Mouse (Mus musculus): ENCODE results near the gene Slfn2.

Gene Slfn2

GRCm38 (mm10) chr11:83077714-83078422, 13.0 kb downstream of the Slfn2 start:
- no peak for DNase-seq (ENCODE audit: low read depth)

- DNase-seq (ENCODE audit: low read depth): no peak
These were observed 13.7 kb downstream of the Slfn2 start for GRCm38 (mm10) chr11:83078423-83079140.

GRCm38 (mm10) chr11:83079487-83080199, 14.7 kb downstream of the Slfn2 start:
- no peak for DNase-seq (ENCODE audit: low read depth)

DNA sequence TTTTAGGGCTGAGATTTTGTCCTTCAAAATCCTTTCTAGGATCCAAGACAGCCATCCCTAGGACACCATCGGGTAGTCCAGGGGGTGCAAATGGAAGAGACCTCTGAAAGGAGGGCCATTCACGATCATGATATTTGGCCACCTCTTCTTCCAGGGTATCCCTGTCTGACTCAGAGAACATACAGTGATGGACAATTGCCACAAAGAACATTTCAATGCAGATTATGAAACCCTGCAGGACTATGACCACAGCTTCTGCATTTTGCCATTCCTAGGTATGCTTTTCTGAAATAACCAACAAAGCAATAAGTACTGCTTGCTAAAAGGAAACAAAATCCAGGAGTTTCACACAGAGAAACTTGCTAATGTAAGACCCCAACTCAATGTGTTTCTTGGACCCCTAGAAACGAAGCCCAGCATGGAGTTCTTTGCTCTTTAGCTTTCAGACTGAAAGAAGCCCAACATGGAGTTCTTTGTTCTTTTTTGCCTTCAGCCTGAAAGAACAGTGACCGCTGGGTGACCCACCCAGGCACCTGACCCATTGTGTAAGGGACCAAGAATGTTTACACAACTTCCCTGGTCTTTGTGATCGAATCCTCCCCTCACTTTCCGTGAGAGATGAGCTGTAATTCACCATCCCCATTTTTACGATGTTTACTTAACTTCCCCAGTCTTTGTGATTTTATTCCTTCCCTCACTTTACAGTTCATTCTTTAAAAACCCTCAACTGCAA, 18.0 kb downstream of the Slfn2 start:
- DNase-seq (ENCODE audit: low read depth): no peak

DNA sequence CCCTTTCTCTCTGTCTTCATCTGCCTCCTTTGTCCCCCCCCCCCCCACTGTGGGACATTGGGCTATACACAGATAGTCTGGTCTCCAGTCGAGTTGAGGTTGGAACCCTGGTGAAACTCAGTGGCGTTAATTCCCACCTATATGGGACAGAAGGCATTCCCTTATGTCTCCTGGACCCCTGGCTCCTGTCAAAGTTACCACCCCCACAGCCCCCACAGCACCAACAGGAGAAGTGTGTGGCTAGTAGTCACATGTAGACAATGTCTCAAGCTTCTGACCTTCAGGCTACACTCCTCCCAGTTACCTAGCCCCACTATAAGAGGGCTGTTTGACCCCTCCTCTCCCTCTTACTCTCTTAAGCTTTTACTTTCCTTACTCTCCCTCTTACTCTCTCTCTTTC, 19.2 kb downstream of the Slfn2 start:
- no peak for DNase-seq (ENCODE audit: low read depth)

DNA sequence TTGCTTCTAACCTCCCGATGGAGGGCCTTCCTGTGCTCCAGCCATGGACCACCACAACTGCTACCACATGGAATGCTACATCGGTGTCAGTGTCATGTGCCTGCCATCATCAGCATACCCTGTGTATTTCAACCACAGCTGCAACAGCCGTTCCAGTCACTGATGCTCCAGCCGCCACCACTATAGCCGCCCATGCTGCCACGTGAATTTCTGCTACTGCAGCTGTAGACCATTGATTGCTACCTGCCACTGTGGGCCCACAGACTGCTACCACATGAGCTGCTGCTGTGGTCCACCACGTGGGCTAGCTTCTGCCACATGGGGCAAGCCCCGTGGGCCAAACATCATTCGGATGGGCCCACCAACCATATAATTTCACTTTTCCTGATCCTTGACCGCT, 19.8 kb downstream of the Slfn2 start:
- DNase-seq (ENCODE audit: low read depth): no peak

DNA sequence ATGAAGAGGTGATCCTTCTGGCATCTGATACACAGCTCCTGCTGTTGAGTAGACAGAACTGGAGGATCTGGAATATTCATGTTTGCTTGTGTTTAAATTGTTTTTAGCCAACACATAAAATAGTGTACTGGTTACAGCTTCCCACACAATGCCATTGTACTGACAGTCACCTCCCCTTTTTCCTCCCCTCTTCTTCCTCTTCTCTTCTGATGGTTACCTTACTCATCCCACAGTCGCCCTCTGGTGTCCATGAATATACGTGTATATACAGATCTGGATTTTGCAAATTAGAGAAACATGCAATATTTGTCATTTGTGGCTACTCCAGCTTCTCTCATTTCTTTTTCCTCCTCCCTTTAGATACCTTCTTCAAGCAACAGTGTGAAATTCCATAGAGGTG, 50.2 kb downstream of the Slfn2 start:
- peak; percentile 22 for DNase-seq (ENCODE audit: low read depth)

GRCm38 (mm10) chr11:83116597-83117227, 51.8 kb downstream of the Slfn2 start, which contains the start of gene Slfn1:
TSS of gene Slfn1 (plus strand) at chr11:83116849.
- no peak for DNase-seq (ENCODE audit: low read depth)

- DNase-seq (ENCODE audit: low read depth): no peak
These were observed 53.1 kb downstream of the Slfn2 start for GRCm38 (mm10) chr11:83118056-83118455.

Measured in c-Kit-positive CD71-positive TER-119-negative erythroid progenitor cells, embryonic 14.5 days (primary cell).